Mouse (Mus musculus): ENCODE measurements at regions not wholly inside any gene's neighbourhood (a gene's known extent, or its start where the extent isn't known, plus 50 kb on each side); places are given as distances from the start of the nearest gene placed in this dataset.
A peak's percentile ranks its signal among the peaks of the same experiment; 100 is the strongest.
"Not testable (repeated sequence)": the region's sequence is repeated elsewhere in the genome, so short reads cannot be mapped to it uniquely, and the experiment has no call there.

- H3K4me1 ChIP-seq (replicated peaks; ENCODE audit: control insufficient read depth, insufficient read depth, low read length); H3K36me3 ChIP-seq (ENCODE audit: control insufficient read depth, insufficient read depth, low read length); H3K9ac ChIP-seq (ENCODE audit: low read length); H3K9me3 ChIP-seq (ENCODE audit: control insufficient read depth, low read length); ATAC-seq (ENCODE audit: low read depth); H3K27me3 ChIP-seq (ENCODE audit: control insufficient read depth, insufficient read depth, low read depth, low read length); H3K27ac ChIP-seq (ENCODE audit: low read length); H3K4me2 ChIP-seq (ENCODE audit: low read depth, low read length): not testable (repeated sequence)
- WGBS = 1% methylated on average over 25 of the region's 39 CpGs
- H3K4me3 ChIP-seq (ENCODE audit: low read length) = peak overlapping the region; percentile 41
These were observed 375.5 kb upstream of the Asap2 start for GRCm38 (mm10) chr12:20614766-20615165.

All from lung, embryonic 16.5 days (tissue).